Mouse (Mus musculus) small intestine, adult 10 weeks (tissue): ENCODE measurements around the gene Ndufs4. TPM values are rescaled to one million over a fixed set of nuclear protein-coding genes. Genes with fewer than 3 reads are reported as not detected.

ENCODE experiments used
- polyA plus RNA-seq: library from polyadenylated mRNA; stranded (reverse); fragments of 350-450 nt; fragmentation: Illumina TruSeq; extraction: RNeasy Lipid Tissue Mini Kit (QIAGEN cat#74804); gene quantifications from one replicate; pipeline ENCODE4 v1.2.3, GENCODE M21; 2014; ENCODE audit warnings: low replicate concordance

Gene Ndufs4
- polyA plus RNA-seq = 412 TPM

GRCm38 (mm10) chr13:114388211-114388965 is at the start of gene Ndufs4:
Gene Ndufs4 (minus strand): TSS chr13:114388258.

Other genes starting within 250 kb of the Ndufs4 start
- 13.3 TPM for gene Fst, start 70.7 kb upstream of the Ndufs4 start, polyA plus RNA-seq